Mouse (Mus musculus) T-cell, adult 2 months (primary cell): ENCODE results near the gene Ttll13.

Experiments
- DNase-seq: peaks from one replicate; pipeline ENCODE4 v3.0.0; 2022; ENCODE audit warnings: low spot score

The Ttll13 gene

GRCm38 (mm10) chr7:80268897-80269750 is 22.9 kb downstream of the Ttll13 start, which contains the start of gene Vps33b:
TSS of gene Vps33b (plus strand) at chr7:80269649.
- DNase-seq = peak; percentile 94

- no peak for DNase-seq
Measured at GRCm38 (mm10) chr7:80269751-80270255, 23.6 kb downstream of the Ttll13 start.

GRCm38 (mm10) chr7:80273456-80273855 is 27.3 kb downstream of the Ttll13 start:
- no peak for DNase-seq

GRCm38 (mm10) chr7:80276374-80276773 is 30.2 kb downstream of the Ttll13 start:
- DNase-seq = no peak

- no peak for DNase-seq
Measured at GRCm38 (mm10) chr7:80280032-80280431, 33.9 kb downstream of the Ttll13 start.

GRCm38 (mm10) chr7:80280998-80281397 is 34.8 kb downstream of the Ttll13 start:
- no peak for DNase-seq

GRCm38 (mm10) chr7:80281646-80282045 is 35.5 kb downstream of the Ttll13 start:
- DNase-seq = no peak

GRCm38 (mm10) chr7:80283226-80283918 is 37.2 kb downstream of the Ttll13 start:
- DNase-seq = no peak

- DNase-seq = no peak
Measured at GRCm38 (mm10) chr7:80284391-80284790, 38.2 kb downstream of the Ttll13 start.

GRCm38 (mm10) chr7:80285725-80286124 is 39.5 kb downstream of the Ttll13 start:
- DNase-seq = no peak

GRCm38 (mm10) chr7:80287736-80288135 is 41.6 kb downstream of the Ttll13 start:
- no peak for DNase-seq

- peak; percentile 99 for DNase-seq
Measured at GRCm38 (mm10) chr7:80294062-80294763, 48.0 kb downstream of the Ttll13 start, which contains the start of gene Prc1. TSS of gene Prc1 (plus strand) at chr7:80294450.

- DNase-seq = no peak
Measured at GRCm38 (mm10) chr7:80294764-80295648, 48.8 kb downstream of the Ttll13 start.

- DNase-seq = no peak
Measured at GRCm38 (mm10) chr7:80296462-80296861, 50.3 kb downstream of the Ttll13 start.

- DNase-seq = no peak
Measured at GRCm38 (mm10) chr7:80297041-80297440, 50.9 kb downstream of the Ttll13 start.

- DNase-seq = no peak
Measured at GRCm38 (mm10) chr7:80298754-80299153, 52.6 kb downstream of the Ttll13 start.

- no peak for DNase-seq
Measured at GRCm38 (mm10) chr7:80299568-80299967, 53.4 kb downstream of the Ttll13 start.

GRCm38 (mm10) chr7:80301522-80301921 is 55.3 kb downstream of the Ttll13 start:
- DNase-seq = no peak

GRCm38 (mm10) chr7:80307766-80308165 is 61.6 kb downstream of the Ttll13 start:
- DNase-seq = no peak
